Mouse (Mus musculus): ENCODE data around the gene Izumo1r.

Gene Izumo1r

DNA sequence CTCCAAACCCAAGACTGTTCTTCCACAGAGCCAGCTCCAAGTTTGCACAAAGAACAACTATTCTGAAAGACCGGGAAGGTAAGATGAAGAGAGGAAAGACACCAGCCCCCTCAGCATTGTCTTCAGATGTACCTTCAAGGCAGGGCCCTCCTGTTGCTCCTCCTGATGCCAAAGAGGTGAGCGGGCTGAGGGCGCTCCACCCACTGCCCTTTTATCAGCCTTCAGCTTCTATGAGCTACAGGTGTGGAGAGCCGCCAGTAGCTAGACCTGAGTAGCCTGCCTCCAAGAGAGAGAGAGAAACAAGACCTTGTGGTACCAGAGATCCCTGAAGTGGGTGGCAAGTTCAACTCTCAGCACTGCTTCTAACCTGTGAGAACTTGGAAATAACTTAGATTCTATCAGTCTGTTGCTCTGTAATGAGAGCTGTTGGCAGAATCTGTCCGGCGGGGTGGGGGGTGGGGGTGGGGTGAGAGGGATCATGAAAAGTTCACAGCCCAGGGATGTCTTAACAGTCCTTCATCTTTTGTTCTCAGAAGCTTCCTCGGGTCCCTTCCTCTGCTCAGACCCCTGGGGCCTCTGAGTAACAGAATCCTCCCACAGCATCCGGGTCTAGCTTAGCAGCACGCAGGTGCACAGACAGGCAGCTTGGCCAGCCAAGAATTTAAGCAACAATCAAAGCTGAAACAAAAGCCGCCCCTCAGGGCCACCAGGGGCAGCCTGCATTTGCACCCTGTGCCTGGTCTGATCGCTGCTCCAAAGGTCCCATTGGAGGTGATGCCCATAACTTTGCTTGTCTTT lies at the start of gene Izumo1r:
Gene Izumo1r (minus strand): TSS at position 369 of the 798 bp plus-strand sequence.
- no peak for DNase-seq (ENCODE audit: low spot score)

DNA sequence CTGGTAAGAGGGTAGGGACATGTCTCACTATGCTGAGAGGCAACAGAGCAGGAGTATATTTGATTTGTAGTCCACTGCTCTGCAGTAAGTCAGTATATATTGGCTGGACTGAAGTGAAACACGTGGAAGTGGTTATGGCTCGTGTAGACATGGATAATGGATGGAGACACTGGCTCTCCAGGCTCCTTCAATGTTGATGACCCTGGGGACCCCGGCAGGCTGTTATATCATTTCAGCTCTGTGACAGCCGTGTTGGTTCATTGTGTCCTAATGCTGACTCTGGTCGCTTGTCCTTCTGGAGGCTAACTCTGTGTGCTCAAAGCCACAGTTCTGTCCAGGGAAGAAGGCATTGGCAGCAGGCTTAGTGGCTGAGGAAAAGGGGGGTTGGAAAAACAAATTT lies 47.3 kb upstream of the Izumo1r start:
- no peak for DNase-seq (ENCODE audit: low spot score)

DNA sequence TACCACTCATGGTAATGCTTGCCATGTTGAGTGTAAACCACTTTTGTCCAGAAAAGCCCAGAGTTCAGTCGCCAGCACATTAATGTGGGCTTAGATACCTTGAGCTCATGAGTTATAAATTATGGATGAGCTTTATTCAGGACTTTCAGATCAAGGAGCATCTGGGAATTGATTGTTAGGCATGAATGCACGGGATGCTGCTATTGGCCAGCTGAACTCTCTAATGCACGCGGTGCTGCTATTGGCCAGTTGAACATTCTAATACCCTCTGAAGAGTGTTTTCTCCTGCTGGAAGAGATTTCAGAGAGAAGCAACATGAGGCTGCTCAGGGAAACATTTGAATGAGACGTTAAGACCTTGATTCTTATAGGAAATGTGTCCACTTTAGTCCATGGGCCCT lies 45.1 kb upstream of the Izumo1r start:
- no peak for DNase-seq (ENCODE audit: low spot score)

DNA sequence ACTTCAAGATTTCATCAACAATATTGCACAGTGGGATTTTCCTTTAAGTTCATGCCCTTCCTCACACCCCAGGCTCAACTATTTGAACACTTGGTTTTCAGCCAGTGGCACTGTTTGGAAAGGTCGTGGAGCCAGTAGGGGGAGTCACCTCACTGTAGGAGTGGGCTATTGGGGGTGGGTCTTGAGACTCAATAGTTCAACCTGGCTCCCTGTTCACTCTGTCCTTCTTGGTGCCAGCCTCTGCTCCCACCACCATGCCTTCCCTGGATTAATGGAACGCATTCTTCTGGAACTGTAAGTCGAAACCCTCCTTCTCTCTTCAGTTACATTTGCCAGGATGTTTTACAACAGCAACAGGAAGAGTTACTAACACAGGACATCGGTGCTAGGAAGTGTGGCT lies 42.9 kb upstream of the Izumo1r start:
- DNase-seq (ENCODE audit: low spot score), result no peak

DNA sequence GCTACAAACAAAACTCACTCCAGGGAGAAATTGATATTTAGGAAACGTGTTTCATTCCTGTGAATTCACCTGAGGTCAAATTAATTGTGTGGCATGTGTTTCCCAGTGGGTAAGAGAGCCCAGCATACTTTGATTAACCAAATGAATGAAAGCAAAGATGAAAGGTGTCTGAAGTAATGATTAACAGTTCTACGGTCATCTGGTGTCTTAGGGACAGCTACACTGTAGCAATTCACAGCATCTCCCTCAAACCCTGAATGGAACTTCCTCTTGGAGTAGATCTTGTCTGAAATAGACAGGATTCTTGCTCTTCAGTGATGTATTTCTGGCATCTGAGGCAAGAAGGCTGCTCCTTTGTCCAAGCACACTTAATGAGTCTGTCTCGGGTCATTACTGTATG lies 42.2 kb upstream of the Izumo1r start:
- no peak for DNase-seq (ENCODE audit: low spot score)

DNA sequence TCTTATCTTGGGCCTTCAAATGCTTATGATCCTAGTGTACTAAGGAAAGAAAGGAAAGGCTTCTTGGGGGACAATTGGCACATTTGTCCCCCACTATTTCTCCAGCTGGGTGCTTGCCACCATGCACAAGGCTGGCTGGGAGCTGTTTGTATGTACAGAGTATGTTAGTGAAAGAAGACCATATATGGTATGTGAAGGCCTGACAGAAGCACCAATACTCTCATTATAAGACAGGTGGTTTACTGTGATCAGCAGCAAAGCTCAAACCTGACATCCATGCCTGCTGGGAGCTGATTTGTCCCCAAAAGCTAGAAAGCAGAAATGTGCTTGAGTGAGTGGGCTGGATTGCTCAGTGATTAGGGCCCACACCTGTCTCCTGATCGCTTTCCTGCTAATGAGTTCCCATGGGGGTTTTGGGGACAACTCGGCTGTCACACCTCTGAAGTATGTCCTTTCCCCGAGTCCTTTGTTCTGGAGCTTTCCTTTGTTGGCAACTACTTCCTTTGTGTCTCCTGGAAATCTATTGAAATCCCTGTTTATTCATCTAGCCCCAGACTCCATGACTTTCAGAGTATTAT lies 38.5 kb upstream of the Izumo1r start:
- no peak for DNase-seq (ENCODE audit: low spot score)

DNA sequence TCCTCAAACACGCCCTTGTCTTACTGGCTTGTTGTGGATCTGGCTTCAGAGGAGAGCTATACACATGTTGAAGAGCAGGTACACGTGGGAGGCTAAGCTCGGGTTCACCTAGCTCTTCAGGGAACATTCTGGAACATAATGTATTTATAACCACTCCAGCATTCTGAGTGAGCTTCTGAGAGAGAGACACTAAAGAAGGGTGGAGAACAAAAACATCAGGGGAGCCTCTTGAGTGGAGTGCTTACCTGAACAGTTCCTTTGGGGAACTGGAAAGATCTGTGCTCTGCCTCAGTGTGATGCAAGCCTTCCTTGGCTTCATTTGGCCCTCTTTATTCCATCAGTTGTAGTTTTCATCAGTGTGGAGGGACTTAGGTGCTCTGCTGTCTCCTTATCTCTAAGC lies 35.9 kb upstream of the Izumo1r start:
- DNase-seq (ENCODE audit: low spot score), result no peak

DNA sequence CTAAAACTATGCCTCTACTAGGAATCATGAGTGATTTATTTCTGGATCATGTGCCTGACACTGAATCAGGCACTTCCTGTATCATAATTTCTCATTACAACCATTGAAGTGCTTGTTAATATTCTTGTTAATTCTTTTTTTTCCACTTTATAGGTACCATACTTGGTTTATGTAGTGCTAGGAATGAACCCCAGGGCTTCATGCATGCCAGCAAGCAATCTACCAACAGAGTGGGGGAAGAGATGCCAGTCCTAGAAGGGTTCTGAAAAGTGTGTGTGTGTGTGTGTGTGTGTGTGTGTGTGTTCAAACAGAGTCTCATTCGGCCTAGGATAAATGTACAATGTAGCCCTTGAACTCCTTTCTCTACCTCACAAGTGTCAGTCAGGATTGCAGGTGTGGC lies 33.6 kb upstream of the Izumo1r start:
- DNase-seq (ENCODE audit: low spot score), result no peak

DNA sequence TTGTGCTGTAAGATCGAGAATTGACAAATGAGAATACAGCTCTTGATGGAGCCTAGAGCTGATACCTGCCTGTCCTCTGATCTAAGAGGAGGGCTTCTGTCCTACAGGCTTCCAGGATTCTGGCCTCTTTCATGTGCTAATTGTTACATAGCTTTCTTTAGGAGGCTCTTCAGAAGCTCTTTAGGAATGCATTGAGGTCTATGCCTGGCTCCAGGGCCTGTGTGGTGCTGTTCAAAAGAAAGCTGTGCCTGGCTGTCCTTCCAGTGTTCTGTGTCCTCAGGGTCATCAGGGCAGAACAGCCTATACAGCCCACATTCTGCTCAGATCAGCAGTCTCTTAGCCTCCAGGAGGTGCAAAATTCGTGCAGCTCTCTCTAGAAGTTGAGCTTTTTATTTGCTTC lies 31.1 kb upstream of the Izumo1r start:
- no peak for DNase-seq (ENCODE audit: low spot score)

DNA sequence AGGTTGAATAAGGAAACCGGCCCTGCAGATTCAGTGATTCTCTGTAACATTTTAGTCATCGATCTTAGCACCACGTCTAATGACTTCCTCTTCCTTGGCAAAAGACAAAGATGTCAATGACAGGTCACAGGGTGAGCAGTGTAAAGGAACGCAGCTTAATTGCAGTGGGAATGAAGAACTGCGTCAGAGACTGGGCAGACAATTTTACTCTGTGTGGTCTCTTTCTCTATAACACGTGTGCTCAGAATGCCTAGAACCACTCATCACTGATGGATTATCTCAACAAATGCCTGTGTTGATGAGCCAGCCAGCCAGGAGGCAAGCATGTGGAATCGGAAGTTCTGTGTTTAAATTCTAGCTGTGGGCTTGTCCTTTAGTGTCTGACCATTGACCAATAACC lies 28.2 kb upstream of the Izumo1r start:
- no peak for DNase-seq (ENCODE audit: low spot score)

DNA sequence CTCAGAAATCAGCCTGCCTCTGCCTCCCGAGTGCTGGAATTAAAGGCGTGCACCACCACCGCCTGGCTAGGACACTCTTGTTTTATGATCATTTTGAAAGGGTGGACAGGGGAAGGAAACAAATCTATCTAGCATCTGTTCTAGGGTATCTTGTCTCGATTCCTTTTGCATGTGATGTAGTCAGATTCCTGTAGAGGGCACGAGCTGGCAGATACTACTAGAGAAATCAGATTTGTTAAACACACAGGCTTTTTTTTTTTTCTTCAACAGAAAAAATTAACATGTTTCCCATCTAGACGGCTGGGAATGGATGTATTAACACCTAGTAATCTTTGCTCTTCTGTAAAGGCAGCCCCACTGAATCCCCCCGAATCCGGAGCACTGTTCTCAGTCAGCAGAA lies 27.5 kb upstream of the Izumo1r start:
- no peak for DNase-seq (ENCODE audit: low spot score)

DNA sequence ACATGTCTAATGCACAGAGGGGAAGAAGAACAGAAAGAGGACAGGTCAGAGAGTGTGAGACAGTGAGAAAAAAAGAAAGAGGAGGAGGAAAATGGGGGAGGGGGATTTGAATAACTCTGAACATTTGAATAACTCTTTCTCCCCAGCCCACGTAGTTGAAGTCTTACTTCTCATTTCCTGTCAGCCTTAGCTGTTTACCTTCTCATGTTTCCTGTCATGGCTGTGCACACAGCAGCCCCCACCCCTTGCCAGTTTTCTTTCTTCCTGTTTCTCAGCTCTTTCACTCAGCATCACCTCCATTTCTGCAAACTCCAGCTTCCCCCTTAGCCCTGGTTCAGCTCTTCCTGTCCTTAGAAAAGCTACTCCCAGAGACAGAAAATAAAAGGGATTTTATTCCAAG lies 22.8 kb upstream of the Izumo1r start:
- DNase-seq (ENCODE audit: low spot score), result no peak

DNA sequence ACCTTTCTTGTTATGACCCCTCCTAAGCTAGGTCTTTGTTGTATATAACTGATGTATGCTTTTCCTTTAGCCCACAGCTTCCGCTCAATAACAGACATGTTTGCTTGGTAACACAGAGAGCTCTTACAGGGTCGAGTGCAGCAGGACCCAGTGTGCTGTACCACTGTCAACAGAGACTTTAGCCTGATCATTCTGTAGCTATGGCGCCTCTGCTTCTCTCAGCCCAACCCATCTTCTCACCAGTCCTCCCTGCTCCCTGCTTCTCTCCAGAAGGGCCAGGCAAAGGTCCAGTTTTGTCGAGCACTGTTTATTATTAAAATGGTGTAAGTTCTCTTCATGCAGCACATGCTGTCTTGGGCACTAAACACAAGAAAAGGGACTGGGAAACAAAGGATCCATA lies 19.9 kb upstream of the Izumo1r start:
- DNase-seq (ENCODE audit: low spot score), result no peak

DNA sequence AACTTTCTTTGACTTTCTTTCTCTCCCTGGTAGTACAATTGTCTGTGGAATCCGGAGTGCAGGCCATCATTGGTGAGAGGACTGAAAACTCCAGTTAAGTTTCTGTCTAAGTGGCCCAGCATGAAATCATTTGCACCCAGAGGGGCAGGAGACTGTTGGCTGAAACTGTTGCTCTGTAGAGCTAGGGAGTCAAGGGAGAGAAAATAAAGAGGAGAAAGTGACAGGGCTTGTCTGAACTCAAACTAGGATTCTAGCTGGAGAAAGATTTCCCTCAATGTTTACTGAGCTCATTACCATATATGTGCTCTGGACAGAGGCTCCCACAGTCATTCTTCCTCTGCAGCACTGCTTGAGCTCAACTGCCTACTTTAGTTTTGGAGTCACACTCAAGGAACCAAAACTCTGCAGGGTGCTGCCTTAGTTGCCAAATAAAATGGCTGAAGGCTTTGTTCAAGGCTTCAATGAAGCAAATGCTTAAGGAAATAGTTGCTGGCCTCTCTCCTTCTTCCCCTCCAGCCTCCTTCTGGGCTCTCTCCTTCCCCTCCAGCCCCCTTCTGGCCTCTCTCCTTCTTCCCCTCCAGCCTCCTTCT lies 18.3 kb upstream of the Izumo1r start:
- no peak for DNase-seq (ENCODE audit: low spot score)

DNA sequence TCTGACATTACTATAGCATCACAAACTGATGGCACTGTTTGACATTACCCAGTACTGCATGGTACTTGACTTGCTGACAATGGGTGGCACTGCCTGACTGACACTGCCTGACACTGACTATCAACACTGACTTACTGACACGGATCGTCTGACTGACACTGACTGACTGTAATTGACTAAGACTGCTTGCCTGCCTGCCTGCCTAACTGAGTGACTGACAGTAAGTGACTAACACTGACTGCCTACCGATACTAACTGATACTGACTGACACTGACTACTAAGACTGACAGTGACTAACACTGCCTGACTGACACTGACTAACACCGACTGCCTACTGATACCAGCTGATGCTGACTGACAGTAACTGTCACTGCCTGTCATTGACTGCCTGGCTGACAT lies 17.5 kb upstream of the Izumo1r start:
- no peak for DNase-seq (ENCODE audit: low spot score)

DNA sequence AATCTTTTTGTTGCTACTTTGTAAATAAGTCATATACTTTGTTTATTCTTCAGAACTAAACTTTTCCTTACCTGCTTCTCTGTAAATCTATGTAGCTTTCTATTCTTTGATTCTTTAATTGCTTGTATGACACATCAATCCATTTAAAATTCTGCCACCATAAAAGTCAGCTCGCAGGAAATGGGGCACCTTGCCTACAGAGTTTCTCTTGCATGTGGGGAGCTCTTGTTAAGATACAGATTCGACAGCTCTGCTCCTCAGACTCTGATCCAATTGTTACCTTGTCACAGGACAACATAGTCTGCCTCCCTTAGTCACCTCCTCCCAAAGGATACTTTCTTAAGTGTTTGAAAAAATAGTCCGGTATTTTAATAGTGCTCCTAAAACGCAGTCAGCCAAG lies 16.9 kb upstream of the Izumo1r start:
- DNase-seq (ENCODE audit: low spot score), result no peak

DNA sequence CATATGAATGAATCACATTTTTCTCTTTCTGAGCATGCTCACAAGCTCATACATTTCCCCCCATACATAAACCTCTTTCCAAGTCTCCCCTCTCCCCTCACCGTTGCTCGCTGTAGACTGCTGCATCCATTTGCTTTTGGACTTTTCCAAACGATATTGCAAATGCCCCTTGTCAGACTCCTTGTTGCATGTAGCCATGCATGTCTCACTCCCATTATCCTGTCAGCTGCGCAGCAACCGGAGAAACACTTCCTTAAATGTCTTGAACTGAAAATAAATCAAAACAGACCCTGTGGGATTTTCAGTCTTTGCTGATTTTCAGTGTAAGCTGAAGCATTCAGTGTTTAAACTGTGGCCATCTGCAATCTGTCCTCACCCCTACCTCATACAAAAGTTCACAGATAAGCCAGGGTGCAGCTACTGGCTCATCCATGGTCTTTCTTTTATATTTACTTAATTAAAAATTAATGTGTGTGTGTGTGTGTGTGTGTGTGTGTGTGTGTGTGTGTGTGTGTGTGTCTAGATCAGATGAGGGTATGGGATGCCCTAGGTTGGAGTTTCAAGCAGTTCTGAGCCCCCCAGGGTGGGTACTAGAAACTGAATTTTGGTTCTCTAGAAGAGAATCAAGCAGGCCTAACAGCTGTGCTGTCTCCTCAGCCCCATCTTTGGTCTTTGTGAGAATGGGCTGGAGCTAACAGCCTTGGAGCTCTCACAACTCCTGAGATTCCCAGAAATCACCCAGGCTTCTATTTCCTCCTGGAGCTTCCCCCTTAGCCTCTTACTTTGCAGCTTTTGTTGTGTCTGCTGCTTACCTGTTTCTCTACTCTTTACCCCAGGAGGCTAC lies 15.3 kb upstream of the Izumo1r start:
- no peak for DNase-seq (ENCODE audit: low spot score)

DNA sequence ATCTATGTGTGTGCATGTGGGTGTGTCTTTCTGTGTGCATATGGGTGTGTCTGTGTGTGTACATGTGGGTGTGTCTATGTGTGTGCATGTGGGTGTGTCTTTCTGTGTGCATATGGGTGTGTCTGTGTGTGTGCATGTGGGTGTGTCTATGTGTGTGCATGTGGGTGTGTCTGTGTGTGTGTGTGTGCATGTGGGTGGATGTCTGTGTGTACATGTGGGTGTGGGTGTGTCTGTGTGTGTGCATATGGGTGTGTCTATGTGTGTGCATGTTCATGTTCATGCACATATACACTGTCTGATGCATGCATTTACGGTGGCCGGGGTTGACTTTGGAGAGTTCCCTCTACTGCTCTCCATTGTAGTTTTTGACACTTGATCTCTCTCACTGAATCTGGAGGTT lies 13.9 kb upstream of the Izumo1r start:
- no peak for DNase-seq (ENCODE audit: low spot score)

DNA sequence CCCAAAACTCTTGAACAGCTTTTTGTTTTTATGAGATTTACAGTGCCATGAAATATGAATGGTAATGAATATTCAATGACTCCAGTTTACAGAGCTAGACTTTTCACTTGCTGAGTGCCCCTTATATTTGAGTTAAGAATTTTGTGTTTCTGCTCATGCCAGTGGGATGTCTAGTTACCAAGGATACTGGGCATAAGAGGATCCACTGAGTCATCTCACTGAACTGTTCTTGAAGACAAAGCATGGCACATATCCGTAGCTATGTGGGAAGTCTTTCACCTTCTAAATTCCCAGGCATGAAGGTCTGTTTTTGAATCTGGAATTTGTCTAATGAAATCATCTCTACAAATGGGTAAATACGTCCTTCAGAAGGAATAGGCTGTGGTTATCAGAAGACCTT lies 8.3 kb upstream of the Izumo1r start:
- no peak for DNase-seq (ENCODE audit: low spot score)

DNA sequence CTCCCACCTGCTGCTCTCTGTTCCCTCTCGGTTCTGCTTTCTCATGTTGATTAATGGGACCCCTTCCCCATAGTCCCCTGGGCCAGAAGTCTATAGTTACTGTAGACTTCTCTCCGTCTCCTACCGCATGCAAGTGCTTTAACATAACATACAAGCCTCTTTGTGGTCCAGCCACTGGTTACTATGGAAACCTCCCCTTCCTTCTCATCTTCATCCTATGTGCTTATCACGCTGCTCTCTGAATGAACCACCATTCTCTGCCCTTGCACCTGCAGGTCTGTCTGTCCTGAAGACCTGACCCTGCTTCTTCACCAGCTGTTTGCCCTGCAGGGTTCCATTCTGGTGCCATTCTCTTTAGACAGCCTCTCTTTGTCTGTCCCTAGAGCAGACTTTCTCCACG lies 6.2 kb upstream of the Izumo1r start:
- DNase-seq (ENCODE audit: low spot score), result no peak

DNA sequence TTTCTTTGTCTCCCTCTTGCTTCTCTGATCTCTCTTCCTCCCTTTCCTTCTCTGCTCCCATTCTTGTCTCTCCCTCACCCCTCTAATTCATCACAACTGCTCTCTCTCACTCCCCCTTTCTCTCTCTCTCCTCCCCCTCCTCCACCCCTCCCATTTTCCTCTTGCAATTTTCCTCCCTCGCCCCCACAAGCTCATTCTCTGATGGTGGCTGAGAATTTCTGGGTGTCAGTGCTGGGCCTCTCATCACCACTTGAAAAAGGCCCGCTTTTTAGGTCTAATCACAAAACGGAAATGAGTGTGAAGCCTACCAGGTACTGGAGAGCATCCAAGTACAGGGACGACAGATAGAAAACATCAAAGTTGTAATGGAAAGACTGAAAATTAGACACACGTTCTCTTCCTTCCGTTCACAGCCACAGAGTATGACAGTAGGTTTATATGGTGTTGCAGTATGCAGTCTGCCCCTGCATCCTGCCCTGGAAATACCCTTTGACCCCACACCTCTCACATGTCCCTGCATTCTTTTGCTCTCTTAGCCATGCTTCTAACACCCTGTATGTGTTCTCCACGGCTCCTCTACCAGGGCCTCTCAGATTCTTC lies 4.2 kb upstream of the Izumo1r start:
- DNase-seq (ENCODE audit: low spot score), result no peak

DNA sequence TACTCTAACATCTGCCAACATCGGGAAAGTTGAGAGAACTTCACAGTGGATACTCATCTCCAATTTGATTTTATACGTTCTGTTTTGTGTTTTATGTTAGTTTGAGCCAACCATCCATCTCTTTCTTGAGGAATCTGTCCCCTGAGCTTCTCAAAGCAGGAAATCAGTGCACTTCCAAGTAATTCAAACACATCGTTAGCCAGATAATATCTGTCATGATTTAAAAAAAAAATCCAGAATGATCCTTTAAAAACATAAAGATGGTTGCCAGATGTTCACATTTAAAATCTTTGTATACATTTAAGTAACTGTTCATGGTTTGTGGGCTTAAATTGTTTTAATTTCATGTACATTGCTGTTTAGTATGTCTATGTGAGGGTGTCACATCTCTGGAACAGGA lies 2.2 kb upstream of the Izumo1r start:
- no peak for DNase-seq (ENCODE audit: low spot score)

Measured in ovary, adult 18-20 months (tissue).